Mouse (Mus musculus): ENCODE measurements around the gene Prkd2. TPM values are rescaled to one million over a fixed set of nuclear protein-coding genes. Genes with fewer than 3 reads are reported as not detected.
A peak's percentile ranks its signal among the peaks of the same experiment; 100 is the strongest.

Prkd2 gene
- total RNA-seq, 2 experiments from 2014 or later, result 23.0 to 23.4 TPM

DNA sequence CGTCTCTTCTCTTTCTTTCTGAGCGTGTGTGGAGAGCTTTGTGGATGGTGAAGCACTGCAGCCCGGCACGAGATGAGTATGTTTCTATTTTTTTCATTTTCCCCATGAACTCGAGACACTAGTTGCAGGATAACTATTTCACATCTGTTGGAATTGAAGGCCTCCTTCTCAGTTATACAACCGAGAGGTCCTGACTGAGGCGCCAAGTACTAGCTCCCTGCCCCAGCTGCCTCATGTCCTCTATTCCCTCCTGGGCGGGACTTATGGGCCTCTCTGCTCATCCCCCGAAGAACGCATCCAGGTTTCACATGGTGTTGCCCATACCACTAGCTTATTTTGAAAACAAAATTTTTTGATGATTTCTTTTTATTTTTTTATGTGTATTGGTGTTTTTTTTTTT lies 52.8 kb downstream of the Prkd2 start:
- DNase-seq, result no peak

DNA sequence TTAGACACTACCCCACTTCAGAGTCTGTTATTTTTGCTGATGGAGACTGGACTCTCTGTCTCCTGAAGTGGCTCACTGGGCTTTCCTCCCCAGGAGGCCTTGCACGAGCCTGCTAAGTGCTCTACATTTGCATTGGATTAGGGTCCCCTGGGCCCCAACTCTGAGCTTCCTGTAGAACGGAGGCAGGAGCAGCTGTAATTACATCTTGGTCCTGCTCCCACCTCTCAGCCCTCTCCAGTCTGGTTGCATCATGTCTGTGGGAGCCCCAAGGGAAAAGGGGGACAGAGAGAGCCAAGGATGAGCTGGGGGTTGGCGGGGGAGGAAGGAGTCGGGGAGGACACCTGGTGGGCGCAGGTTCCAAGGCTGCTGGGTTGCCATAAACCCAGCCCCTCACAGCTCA lies 57.8 kb downstream of the Prkd2 start:
- no peak for DNase-seq

DNA sequence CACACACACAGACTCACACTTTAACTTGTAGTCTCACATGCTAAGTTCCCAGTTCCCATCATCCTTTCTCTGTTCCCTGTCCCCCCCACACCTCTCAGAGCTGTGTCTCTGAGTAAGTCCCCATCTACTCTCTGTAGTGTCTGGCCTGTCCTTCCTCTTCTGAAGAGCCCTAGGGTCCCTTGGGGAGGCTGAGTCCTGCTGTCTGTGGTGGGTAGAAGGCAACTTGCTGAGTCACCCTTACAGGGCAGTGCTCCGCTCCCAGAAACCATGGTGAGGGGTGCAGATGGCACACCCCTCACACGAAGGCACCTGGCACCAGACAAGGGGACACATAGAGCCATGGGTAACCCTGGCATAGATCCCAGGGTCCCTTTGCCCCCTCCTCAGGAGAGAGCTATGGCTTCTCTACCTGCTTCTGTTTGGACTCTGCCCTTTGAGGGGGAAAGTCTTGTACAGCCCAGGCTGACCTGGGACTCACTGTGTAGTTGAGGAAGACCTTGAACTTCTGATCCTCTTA lies 60.8 kb downstream of the Prkd2 start:
- no peak for DNase-seq

DNA sequence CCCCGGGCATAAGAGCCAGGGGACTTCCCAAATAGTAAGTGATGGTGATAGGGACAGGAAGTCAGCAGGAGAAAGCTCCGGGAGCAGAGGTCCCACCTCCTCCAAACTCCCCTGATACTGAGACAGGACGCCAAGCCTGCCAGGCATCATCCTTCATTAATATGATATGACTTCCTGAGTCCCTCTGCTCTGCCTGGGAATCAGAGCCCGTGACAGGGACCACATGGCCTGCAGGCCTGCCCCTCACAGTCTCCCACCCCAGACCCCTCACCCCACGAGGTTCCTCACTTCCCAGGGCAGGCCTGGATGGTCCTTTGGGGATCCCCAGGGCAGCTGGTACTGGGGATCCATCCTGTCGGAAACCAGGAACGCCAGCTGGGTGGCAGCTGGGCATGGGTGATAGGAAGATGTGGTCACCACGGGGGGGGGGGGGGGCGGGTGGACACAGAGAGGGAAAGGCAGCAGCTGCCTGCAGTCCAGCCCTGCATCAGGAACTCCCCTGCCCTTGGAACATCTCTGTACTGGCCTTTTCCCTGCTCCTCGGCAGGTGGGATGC lies 61.5 kb downstream of the Prkd2 start:
- no peak for DNase-seq

DNA sequence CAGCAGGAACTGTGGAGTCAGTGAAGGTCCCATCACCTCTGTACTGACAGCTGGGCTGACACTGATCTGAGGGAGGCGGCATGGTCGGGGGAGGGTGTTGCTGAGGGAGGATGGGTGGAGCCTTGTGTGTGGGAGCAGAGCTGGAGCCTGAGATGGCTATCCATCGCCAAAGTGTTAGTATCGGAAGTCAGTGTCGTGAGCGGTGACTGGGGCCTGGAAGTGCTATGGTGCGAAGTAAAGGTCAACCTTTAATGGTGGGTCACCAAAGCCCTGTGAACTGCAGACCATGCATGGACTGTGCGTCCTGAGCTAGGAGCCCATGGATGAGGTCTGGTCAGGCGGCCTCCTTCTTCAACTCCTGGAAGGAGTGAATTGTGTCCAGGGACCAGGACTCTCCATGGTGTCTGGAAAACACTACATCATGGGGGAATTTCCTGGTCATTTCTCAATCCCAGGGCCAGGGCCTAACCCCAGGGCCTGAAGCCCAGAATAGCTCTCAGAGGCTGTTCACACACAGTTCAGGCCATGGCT lies 62.9 kb downstream of the Prkd2 start:
- peak; percentile 61 for DNase-seq

DNA sequence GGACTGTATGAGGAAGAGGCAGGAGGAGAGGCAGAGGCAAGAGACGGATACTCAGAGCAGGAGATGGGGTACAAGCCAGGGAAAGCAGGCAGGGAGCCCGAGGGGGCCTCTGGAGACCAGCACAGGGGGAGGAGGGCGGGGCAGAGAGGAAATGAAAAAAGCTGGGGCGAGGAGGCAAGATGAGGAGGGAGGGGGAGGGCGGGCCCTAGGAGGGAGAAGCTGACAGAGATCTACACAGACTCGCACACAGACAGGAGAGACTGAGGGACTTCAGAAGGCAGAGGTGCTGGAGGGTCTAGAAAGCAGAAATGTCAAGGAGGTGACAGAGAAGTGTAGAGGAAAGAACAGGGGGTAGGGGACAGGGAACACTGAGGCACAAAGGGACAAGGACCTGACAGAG lies 63.6 kb downstream of the Prkd2 start, which contains the start of gene Ptgir:
Ptgir (plus strand) TSS at position 210 of the 400 bp plus-strand sequence.
- DNase-seq, result peak; percentile 77

DNA sequence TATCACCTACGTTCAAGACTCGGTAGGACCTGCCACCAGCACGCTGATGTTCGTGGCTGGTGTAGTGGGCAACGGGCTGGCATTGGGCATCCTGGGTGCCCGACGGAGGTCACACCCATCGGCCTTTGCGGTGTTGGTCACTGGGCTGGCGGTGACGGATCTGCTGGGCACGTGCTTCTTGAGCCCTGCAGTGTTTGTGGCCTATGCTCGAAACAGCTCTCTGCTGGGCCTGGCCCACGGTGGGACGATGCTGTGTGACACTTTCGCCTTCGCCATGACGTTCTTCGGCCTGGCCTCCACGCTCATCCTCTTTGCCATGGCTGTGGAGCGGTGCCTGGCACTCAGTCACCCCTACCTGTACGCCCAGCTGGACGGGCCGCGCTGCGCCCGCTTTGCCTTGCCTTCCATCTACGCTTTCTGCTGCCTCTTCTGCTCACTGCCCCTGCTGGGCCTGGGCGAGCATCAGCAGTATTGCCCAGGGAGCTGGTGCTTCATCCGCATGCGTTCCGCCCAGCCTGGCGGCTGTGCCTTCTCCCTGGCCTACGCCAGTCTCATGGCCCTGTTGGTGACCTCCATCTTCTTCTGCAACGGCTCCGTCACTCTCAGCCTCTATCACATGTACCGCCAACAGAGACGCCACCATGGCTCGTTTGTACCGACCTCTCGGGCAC lies 64.3 kb downstream of the Prkd2 start:
- DNase-seq, result no peak

DNA sequence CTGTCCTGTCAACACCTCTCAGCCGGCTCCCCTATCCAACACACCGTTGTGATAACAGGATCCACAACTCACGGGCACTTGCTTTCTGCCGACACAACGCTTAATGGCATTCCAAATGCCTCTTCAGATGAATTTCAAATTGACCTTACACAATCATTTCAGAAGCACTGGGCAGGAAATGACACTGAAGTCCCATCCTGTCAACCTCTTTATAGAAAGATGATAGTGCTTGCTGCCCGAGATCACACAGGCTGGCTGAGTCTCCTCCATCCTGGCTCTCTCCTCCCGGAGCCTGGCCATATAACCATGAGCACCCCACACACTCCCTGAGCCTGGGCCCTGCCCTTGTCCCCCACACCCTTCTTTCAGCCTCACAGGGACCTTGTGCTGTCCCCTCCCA lies 65.1 kb downstream of the Prkd2 start:
- DNase-seq, result no peak

DNA sequence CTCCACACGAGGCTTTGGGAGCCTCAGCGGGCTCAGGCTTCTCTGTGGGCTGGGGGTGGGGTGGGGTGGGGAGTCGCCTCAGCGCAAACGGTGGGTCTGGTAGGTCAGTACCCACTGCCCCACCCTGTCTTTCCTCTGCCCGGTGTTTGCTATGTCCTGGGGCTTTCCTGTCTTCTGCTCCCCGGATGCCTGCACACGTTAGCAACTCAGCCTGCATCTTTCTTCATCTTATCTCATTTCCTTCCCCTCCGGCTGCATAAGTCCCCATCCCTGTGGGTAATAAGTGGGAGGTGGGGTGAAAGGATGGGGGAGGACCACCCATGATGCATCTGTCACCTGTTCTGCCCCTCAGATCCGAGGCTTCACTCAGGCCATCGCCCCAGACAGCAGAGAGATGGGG lies 65.7 kb downstream of the Prkd2 start:
- no peak for DNase-seq

DNA sequence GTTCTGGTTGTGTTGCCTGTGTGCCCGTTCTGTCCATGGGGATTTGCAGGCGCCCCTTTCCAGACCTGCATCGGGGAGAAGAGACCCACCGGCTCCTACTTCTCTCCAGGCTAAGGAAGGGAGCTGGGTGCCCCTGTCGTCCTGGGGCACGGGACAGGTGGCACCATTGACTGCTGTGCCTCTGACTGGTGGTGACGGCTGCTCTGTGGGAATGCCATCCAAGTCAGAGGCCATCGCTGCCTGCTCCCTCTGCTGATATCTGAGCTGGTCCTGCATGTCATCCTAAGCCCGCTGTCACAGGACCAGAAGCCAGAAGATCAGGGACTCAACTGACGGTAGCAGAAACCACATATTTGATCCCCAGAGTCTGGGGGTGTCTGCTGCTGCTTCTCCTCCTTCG lies 66.2 kb downstream of the Prkd2 start:
- DNase-seq, result no peak

DNA sequence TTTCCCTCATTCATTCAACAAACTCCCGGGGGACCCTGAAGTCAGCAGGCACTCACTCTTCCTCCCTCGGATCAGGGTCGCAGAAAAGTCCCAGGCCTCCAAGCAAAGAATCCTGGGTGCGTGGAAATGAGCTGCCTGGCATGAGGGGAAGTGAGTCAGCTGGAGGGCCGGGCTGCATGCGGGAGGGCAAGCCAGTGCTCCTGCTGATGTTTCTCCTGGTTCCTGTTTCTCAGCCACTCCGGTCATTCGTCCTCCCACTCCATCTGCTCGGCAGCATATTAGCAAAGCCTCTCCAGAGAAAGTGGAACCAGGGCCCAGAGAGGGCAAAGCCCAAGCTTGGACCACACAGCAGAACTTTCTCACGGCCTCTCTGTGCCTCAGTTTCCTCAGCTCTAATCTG lies 67.2 kb downstream of the Prkd2 start:
- no peak for DNase-seq

DNA sequence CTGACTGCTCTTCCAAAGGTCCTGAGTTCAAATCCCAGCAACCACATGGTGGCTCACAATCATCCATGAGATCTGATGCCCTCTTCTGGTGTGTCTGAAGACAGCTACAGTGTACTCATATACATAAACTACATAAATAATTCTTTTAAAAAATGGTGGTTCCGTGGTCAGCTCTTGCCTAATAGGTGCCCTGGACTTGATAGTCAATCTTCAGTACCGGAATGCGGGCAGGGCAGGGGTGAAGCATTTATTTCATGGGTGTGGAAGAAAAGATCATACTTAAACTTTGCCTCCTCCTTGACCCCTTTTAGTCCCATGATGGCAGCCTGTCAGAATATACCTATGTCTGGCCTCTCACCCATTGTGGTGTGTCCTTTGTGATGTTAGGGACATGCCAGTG lies 69.2 kb downstream of the Prkd2 start:
- no peak for DNase-seq

DNA sequence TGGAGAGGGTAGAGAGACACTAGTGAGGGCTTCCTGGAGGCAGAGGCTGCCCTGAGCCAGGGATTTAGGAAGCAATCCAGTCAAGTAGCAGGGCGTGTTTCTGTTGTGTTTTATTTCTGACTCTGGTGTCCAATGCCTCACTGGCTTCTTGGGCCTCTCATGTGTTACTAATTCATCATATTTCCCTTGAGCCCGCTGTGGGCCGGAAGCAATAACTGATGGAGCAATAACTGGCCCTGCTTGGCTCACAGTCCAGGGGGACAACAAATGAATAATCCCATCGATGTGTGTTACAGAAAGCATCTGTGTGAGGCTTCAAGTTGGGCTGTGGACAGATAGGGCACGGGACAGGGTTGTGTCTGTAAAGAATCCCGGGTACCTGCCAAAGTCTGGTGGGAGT lies 69.7 kb downstream of the Prkd2 start:
- DNase-seq, result no peak

DNA sequence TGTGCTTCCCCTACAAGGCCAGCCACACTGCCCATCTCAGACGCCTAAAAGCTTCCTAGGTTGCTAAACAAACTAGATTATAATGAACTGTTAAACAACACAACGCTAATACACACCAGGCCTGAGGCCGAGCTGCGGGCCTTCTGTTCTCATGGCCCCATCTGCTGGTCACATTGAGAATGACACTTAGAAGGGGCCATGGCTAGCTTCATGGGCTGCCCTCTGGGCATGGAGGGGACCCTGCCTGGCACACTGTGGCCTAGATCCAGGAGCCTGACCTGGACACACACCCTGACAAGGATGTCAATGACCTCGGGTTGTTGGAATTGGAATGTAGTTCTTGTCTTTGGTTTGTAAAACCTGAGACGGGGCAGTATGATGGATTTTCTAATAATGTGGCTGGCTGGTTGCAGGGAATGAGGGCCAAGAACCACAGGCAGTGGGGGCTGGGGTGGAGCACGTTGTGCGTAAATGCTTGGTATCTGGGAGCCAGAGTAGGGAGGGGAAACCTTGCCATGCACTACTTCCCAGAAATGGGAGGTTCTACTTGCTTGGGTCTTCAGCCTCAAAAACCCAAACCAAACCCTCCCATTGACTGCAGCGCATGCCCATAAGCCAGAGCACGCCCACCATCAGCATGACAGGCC lies 71.2 kb downstream of the Prkd2 start:
- peak; percentile 85 for DNase-seq

DNA sequence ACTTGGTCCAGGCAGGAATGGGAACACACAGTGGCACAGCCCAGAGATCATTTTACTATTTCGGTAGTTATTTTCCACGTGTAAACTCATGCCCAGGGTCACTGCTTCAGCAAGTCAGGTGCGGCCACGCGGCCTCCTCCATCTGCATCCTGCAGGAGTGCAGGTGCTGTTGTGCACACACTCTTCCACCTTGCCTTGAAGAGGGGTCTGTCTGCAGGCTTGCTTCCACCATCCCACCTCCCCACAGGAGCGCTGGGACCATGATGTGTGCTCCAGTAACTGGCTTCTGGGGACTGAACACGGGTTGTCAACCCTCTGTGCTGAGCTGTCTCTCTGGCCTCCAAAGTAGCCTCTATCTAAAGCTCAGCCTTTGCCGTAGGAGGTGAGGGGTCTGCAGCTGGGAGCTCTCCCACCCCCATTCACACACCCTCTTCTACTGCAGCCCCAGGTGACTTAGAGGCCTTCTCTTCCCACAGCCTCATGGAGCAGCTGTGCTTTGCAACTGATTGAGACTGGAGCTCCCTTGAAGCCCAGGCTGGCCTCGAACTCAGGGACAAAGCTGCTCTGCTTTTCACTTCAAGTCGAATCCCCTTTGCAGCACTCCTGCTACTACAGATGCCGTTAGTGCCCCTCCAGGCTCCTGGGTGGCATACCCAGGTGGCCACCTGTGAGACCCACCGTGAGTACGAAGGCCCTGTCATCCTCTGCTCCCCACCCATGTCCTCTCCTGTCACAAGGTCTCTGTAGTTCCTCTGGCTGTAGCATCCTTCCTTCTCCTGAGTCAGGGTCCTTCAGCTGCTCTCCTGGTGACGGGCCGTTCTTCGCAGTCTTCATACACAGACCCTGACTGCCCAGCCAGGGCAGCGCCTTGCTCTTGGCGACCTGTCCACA lies 72.0 kb downstream of the Prkd2 start:
- DNase-seq, result no peak

DNA sequence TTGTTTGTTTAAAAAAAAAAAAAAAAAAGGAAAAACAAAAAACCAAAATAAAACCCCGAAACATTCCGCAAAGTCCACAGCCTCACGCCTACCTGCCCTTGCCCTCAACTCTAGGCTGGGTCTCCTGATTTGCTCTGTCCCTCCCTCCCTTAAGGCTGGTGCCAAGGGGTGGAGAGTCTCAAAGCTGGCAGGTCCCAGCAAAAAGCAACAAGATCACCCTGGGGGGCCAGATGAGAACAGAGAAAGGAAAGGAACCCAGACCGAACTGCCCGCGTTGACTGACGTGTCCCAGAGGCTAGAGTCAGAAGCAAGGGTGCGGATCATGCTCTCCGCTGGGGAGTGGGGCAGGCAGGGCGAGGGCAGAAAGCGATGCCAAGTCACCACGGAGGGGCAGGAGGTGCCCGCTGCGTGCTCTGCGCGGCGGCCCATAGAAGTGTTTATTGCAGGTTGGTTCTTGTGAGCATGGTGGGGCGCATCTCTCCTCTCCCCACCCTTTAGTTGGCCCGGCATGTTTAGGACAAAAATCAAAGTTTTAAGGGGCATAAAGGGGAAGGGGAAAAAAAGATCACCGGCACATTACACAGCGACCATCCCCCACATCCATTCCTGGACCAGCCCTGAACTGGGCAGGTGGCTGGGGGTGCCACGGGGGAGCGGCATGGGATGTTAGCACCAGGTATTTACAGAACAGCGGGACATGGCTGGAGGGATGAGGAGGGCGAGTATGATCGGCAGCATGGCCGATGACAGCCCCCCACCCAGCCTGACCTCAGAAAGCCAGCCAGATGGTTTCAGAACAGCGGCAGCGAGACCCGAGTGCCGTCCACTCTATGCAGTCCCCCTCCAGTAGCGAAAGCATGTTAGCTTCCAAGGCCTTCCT lies 73.0 kb downstream of the Prkd2 start:
- DNase-seq, result no peak

DNA sequence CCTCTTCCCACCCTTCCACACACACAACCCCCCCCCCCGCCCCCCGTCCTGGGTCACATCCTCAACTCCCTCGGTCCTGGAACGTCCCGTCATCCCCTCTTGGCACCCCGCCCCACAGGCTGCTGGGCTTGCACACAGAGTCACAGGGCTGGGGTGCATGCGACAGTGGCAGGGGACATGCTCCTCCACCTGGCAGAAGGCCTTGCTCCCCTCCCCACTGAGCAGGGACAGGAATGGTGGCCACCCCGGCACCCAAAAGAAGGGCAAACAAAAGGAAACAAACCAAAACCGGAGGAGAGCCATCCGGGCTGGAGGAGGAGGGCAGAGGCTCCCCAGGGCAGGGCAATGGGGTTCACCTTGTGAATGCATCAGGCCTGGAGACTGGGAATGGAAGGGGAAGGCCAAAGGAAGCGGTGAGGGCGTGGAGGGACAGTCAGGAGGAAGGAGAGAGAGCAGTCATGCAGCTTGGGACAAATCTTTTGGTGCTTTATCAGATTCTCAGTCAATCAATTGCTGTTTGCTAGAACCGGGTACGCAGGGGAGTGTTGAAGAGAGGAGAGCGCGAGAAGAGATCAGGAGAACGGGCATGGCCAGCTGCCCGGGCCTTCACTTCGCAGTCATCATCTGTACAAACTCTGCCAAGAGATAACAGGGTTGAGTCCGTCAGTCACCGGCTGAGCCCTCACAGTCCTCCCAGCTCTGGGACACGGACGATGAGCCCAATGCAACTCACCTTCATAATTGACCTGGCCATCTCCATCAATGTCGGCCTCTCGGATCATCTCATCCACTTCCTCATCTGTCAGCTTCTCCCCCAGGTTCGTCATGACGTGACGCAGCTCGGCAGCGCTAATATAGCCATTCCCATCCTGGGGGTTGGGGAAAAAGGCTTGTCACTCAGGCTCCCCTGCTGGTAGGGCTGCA lies 73.9 kb downstream of the Prkd2 start:
- peak; percentile 64 for DNase-seq

DNA sequence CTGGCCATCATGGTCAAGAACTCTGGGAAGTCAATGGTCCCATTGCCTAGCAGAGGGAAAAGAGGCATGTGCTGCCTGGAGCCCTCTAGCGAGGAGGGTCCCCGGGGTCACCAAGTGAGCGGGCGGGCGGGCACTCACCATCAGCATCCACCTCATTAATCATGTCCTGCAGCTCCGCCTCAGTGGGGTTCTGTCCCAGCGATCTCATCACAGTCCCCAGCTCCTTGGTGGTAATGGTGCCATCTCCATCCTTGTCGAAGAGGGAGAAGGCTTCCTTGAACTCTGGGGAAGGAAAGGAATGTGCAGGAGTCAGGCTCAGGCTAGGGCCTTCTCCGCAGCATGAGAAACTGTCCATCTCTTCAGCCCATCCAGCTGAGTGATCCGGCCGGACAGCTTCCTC lies 74.7 kb downstream of the Prkd2 start:
- no peak for DNase-seq

DNA sequence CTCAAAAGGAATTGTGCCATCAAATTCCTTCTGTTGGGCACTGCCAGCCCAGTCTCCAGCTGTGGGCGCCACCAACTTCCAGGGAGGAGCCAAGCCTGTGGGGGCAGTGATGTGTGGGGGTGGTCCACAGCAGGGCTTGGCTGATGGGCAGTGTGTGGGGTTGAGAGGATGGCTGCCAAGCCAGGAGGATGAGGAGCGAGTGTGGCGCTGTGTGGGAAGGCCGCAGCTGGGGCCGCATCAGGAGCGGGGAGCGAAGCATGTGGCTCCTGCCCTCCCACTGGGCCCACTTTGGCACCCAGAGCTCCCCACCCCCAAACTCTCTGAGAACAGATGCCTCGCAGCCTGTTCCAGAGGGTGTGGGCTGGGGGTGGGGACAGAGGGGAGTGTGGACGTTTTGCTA lies 75.3 kb downstream of the Prkd2 start:
- DNase-seq, result no peak

DNA sequence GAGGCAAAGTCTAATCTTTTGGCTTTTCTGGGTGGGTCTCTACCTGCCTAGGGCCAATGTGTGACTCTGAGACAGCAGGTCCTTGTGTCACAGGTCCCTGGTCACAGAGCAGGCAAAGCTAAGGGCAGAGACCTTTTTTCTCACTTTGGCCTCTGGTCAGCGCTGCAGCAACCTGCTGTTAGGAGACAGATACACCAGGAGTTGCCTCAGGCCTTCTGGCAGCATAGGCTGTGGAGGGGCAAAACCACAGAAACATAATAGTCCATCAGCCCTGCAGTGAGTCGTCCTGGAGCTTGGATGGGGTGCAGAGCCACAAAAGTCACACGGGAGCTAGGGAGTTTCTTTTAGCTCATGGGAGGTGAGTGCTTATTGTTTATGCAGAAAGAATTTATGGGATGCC lies 76.0 kb downstream of the Prkd2 start:
- no peak for DNase-seq

Measured in heart, postnatal 4 days (tissue).